Mouse (Mus musculus) bone marrow macrophage, adult 2 months (primary cell): ENCODE measurements around the gene Smad3. TPM values are rescaled to one million over a fixed set of nuclear protein-coding genes. Genes with fewer than 3 reads are reported as not detected.

ENCODE experiments used
- H3K27ac ChIP-seq: 2 replicates; pipeline ENCODE4 v1.5.1; 2012; ENCODE audit warnings: low read depth, low read length; ENCODE audit not compliant: insufficient read depth
- H3K4me1 ChIP-seq: 2 replicates; pipeline ENCODE4 v1.6.1; 2012; ENCODE audit warnings: low read length; ENCODE audit not compliant: control insufficient read depth, insufficient read depth
- H3K4me3 ChIP-seq: 2 replicates; pipeline ENCODE4 v1.5.1; 2012; ENCODE audit warnings: mild to moderate bottlenecking, low read length, moderate library complexity; ENCODE audit not compliant: insufficient read depth
- CTCF ChIP-seq: IDR thresholded peaks from 2 replicates; pipeline ENCODE4 v1.5.1; 2012; ENCODE audit warnings: low read depth, mild to moderate bottlenecking, low read length, moderate library complexity
- POLR2A ChIP-seq: IDR thresholded peaks from 2 replicates; pipeline ENCODE4 v1.6.1; 2012; ENCODE audit warnings: mild to moderate bottlenecking, low read depth, low read length, borderline replicate concordance
- polyA plus RNA-seq: library from polyadenylated mRNA; stranded (reverse); fragments of >200 nt; gene quantifications from 2 replicates; pipeline ENCODE4 v1.2.4, GENCODE M21; 2012; ENCODE audit not compliant: missing spikeins, insufficient read depth, insufficient read length

Smad3 gene
- polyA plus RNA-seq, 1 experiment, result 6.5 TPM

GRCm38 (mm10) chr9:63644011-63644410 lies 113.8 kb downstream of the Smad3 start:
- Histone ChIP-seq H3K4me1 (peaks cover 23% of the 10 kb centered on the region), H3K4me3 (no peak overlapping the region), H3K27ac (no peak overlapping the region)
- TF ChIP-seq CTCF (no peak), POLR2A (no peak)

GRCm38 (mm10) chr9:63641983-63642646 lies 115.7 kb downstream of the Smad3 start:
- no peak for TF ChIP-seq CTCF
- TF ChIP-seq POLR2A, result no peak
- peaks cover 23% of the 10 kb centered on the region for H3K4me1 ChIP-seq
- H3K27ac ChIP-seq, result peak overlapping the region; percentile 27
- no peak overlapping the region for H3K4me3 ChIP-seq

- TF ChIP-seq POLR2A (no peak), CTCF (no peak)
- H3K4me3 ChIP-seq, result no peak overlapping the region
- H3K4me1 ChIP-seq, result peaks cover 7% of the 10 kb centered on the region; the same call in 1 of the 2 replicates
- no peak overlapping the region for H3K27ac ChIP-seq
These were observed 121.7 kb downstream of the Smad3 start for GRCm38 (mm10) chr9:63636113-63636512.

- Histone ChIP-seq H3K4me1 (no peaks in the 10 kb centered on the region), H3K27ac (no peak overlapping the region), H3K4me3 (no peak overlapping the region)
- no peak for TF ChIP-seq POLR2A
- TF ChIP-seq CTCF, result no peak
These were observed 124.5 kb downstream of the Smad3 start for GRCm38 (mm10) chr9:63633334-63633733.

GRCm38 (mm10) chr9:63632924-63633323 lies 124.9 kb downstream of the Smad3 start:
- TF ChIP-seq POLR2A (no peak), CTCF (no peak)
- H3K4me1 ChIP-seq, result no peaks in the 10 kb centered on the region
- H3K27ac ChIP-seq, result no peak overlapping the region
- no peak overlapping the region for H3K4me3 ChIP-seq

GRCm38 (mm10) chr9:63632045-63632444 lies 125.7 kb downstream of the Smad3 start:
- no peaks in the 10 kb centered on the region for H3K4me1 ChIP-seq
- H3K4me3 ChIP-seq, result no peak overlapping the region
- H3K27ac ChIP-seq, result no peak overlapping the region
- no peak for TF ChIP-seq CTCF
- no peak for TF ChIP-seq POLR2A

GRCm38 (mm10) chr9:63625090-63625756 lies 132.6 kb downstream of the Smad3 start:
- Histone ChIP-seq H3K4me3 (no peak overlapping the region), H3K27ac (no peak overlapping the region), H3K4me1 (no peaks in the 10 kb centered on the region)
- TF ChIP-seq POLR2A, result no peak
- TF ChIP-seq CTCF, result no peak

GRCm38 (mm10) chr9:63623895-63624569 lies 133.8 kb downstream of the Smad3 start:
- no peak overlapping the region for H3K4me3 ChIP-seq
- no peak overlapping the region for H3K27ac ChIP-seq
- no peak for TF ChIP-seq CTCF
- no peak for TF ChIP-seq POLR2A
- no peaks in the 10 kb centered on the region for H3K4me1 ChIP-seq

- Histone ChIP-seq H3K4me3 (no peak overlapping the region), H3K27ac (no peak overlapping the region), H3K4me1 (peaks cover 25% of the 10 kb centered on the region)
- no peak for TF ChIP-seq POLR2A
- TF ChIP-seq CTCF, result no peak
These were observed 139.8 kb downstream of the Smad3 start for GRCm38 (mm10) chr9:63617967-63618366.
